Mouse (Mus musculus): ENCODE results near the gene Barx2. TPM values are rescaled to one million over a fixed set of nuclear protein-coding genes. Genes with fewer than 3 reads are reported as not detected.

Barx2 gene
- polyA plus RNA-seq, 2 experiments, result 6.1 to 16.9 TPM

DNA sequence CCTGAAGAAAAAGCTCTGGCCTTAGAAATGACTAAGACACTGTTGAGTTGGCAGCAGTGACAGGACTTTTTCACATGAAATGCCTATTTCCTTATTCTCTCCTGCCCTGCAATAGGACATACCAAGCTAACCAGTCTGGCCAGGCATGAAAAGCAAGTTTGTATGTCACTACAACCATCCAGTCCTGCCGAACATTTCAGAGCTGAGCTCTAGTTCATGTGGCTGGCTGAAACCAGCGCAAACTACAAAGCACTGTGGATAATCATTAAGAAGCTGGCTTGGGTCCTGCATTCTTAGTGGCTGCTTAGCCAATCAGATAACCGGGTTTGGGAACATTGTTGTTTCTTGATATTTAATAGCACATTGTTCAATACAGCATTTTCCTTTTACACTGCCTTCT lies 13.5 kb upstream of the Barx2 start:
- H3K4me1 ChIP-seq (ENCODE audit: control insufficient read depth, insufficient read depth, low read length), result peaks cover 8% of the 10 kb centered on the region; the same call in 1 of the 2 replicates
- H3K27me3 ChIP-seq (ENCODE audit: control insufficient read depth, insufficient read depth, low read length), result no peaks in the 10 kb centered on the region
- DNase-seq (ENCODE audit: low spot score) (no peak), ATAC-seq (ENCODE audit: low FRiP score, low read depth) (no peak)
- WGBS, result 56% methylated on average over 3 of the region's 3 CpGs
- no peak overlapping the region for H3K4me2 ChIP-seq (replicated peaks; ENCODE audit: low read depth, low read length, severe bottlenecking)
- no peak overlapping the region for H3K27ac ChIP-seq (replicated peaks; ENCODE audit: low read depth, low read length)
- H3K4me3 ChIP-seq (replicated peaks; ENCODE audit: low read length), result no peak overlapping the region
- no peaks in the 10 kb centered on the region for H3K9me3 ChIP-seq (ENCODE audit: control insufficient read depth, low read length)
- no peak for TF ChIP-seq POLR2A (IDR thresholded peaks at IDR 0.05; ENCODE audit: borderline replicate concordance, extremely low read depth, insufficient read depth, insufficient read length)
- no peaks in the 10 kb centered on the region for H3K36me3 ChIP-seq (ENCODE audit: control insufficient read depth, insufficient read depth, low read length)
- no peak overlapping the region for H3K9ac ChIP-seq (ENCODE audit: low read depth, low read length, severe bottlenecking)

DNA sequence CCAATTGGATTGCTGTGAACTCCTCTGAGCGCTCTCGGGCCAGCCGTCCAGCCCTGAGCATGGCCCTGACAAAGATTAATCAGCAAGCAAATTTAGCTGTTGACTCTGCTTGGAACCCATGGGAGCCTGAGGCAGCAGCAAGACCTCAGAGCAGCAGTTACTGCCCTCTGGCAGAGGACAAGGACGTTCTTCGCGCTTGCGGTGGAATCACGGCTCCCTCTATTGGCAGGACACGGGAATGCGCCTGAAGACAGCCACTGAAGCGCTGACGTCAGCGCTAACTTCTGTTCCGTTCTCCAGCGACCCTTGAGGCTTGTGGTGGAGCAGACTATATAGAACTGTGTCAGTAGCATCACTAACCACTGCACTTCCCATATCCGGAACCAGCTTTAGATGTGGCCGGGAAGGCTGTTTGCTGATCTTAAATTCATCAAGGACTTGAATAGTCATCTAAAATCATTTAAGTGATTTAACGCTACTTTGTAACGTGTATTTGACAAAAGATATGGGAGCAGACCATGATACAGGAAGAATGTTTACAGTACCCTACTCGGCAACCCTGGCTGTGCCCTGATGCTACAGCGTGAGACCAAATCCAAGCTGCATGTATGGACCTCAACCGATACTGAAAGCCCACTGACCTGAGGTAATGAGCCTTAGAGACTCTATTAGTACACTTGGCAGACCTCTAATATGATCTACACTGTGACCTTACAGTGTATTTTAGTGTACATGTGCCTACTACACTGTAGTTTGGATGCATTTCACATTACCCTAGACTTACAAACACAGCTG lies 12.8 kb upstream of the Barx2 start:
- H3K4me1 ChIP-seq (ENCODE audit: control insufficient read depth, insufficient read depth, low read length), result peaks cover 8% of the 10 kb centered on the region; the same call in 1 of the 2 replicates
- no peaks in the 10 kb centered on the region for H3K36me3 ChIP-seq (ENCODE audit: control insufficient read depth, insufficient read depth, low read length)
- ATAC-seq (ENCODE audit: low FRiP score, low read depth), result peak; percentile 81
- no peak for TF ChIP-seq POLR2A (IDR thresholded peaks at IDR 0.05; ENCODE audit: borderline replicate concordance, extremely low read depth, insufficient read depth, insufficient read length)
- peak; percentile 87 for DNase-seq (ENCODE audit: low spot score)
- H3K4me2 ChIP-seq (replicated peaks; ENCODE audit: low read depth, low read length, severe bottlenecking), result peak overlapping the region; percentile 37; the same call in 1 of the 2 replicates
- H3K4me3 ChIP-seq (replicated peaks; ENCODE audit: low read length), result no peak overlapping the region
- no peak overlapping the region for H3K27ac ChIP-seq (replicated peaks; ENCODE audit: low read depth, low read length)
- H3K9ac ChIP-seq (ENCODE audit: low read depth, low read length, severe bottlenecking), result no peak overlapping the region
- H3K27me3 ChIP-seq (ENCODE audit: control insufficient read depth, insufficient read depth, low read length), result no peaks in the 10 kb centered on the region
- WGBS, result 17% methylated on average over 22 of the region's 22 CpGs
- no peaks in the 10 kb centered on the region for H3K9me3 ChIP-seq (ENCODE audit: control insufficient read depth, low read length)

GRCm38 (mm10) chr9:31923529-31923928 lies 10.3 kb upstream of the Barx2 start:
- no peaks in the 10 kb centered on the region for H3K36me3 ChIP-seq (ENCODE audit: control insufficient read depth, insufficient read depth, low read length)
- peaks cover 3% of the 10 kb centered on the region for H3K27me3 ChIP-seq (ENCODE audit: control insufficient read depth, insufficient read depth, low read length)
- no peak overlapping the region for H3K27ac ChIP-seq (replicated peaks; ENCODE audit: low read depth, low read length)
- no peak for TF ChIP-seq POLR2A (IDR thresholded peaks at IDR 0.05; ENCODE audit: borderline replicate concordance, extremely low read depth, insufficient read depth, insufficient read length)
- H3K4me2 ChIP-seq (replicated peaks; ENCODE audit: low read depth, low read length, severe bottlenecking), result no peak overlapping the region
- ATAC-seq (ENCODE audit: low FRiP score, low read depth) (no peak), DNase-seq (ENCODE audit: low spot score) (no peak)
- H3K4me3 ChIP-seq (replicated peaks; ENCODE audit: low read length), result no peak overlapping the region
- H3K4me1 ChIP-seq (ENCODE audit: control insufficient read depth, insufficient read depth, low read length), result peaks cover 8% of the 10 kb centered on the region; the same call in 1 of the 2 replicates
- no peak overlapping the region for H3K9ac ChIP-seq (ENCODE audit: low read depth, low read length, severe bottlenecking)
- no peaks in the 10 kb centered on the region for H3K9me3 ChIP-seq (ENCODE audit: control insufficient read depth, low read length)
- 70% methylated on average over 7 of the region's 7 CpGs for WGBS

- 6% methylated on average over 1 of the region's 1 CpGs for WGBS
- no peak overlapping the region for H3K4me3 ChIP-seq (replicated peaks; ENCODE audit: low read length)
- H3K9me3 ChIP-seq (ENCODE audit: control insufficient read depth, low read length), result no peaks in the 10 kb centered on the region
- DNase-seq (ENCODE audit: low spot score) (no peak), ATAC-seq (ENCODE audit: low FRiP score, low read depth) (no peak)
- peaks cover 3% of the 10 kb centered on the region; the same call in 1 of the 2 replicates for H3K4me1 ChIP-seq (ENCODE audit: control insufficient read depth, insufficient read depth, low read length)
- no peak overlapping the region for H3K4me2 ChIP-seq (replicated peaks; ENCODE audit: low read depth, low read length, severe bottlenecking)
- TF ChIP-seq POLR2A (IDR thresholded peaks at IDR 0.05; ENCODE audit: borderline replicate concordance, extremely low read depth, insufficient read depth, insufficient read length), result no peak
- no peak overlapping the region for H3K9ac ChIP-seq (ENCODE audit: low read depth, low read length, severe bottlenecking)
- peaks cover 36% of the 10 kb centered on the region for H3K27me3 ChIP-seq (ENCODE audit: control insufficient read depth, insufficient read depth, low read length)
- no peak overlapping the region for H3K27ac ChIP-seq (replicated peaks; ENCODE audit: low read depth, low read length)
- H3K36me3 ChIP-seq (ENCODE audit: control insufficient read depth, insufficient read depth, low read length), result no peaks in the 10 kb centered on the region
Measured at GRCm38 (mm10) chr9:31919802-31920201, 6.5 kb upstream of the Barx2 start.

GRCm38 (mm10) chr9:31916421-31916820 lies 3.2 kb upstream of the Barx2 start:
- Histone ChIP-seq H3K36me3 (ENCODE audit: control insufficient read depth, insufficient read depth, low read length) (no peaks in the 10 kb centered on the region), H3K9ac (ENCODE audit: low read depth, low read length, severe bottlenecking) (no peak overlapping the region), H3K4me2 (replicated peaks; ENCODE audit: low read depth, low read length, severe bottlenecking) (no peak overlapping the region), H3K4me1 (ENCODE audit: control insufficient read depth, insufficient read depth, low read length) (peaks cover 12% of the 10 kb centered on the region), H3K27me3 (ENCODE audit: control insufficient read depth, insufficient read depth, low read length) (peaks cover 67% of the 10 kb centered on the region), H3K4me3 (replicated peaks; ENCODE audit: low read length) (no peak overlapping the region), H3K9me3 (ENCODE audit: control insufficient read depth, low read length) (no peaks in the 10 kb centered on the region), H3K27ac (replicated peaks; ENCODE audit: low read depth, low read length) (no peak overlapping the region)
- ATAC-seq (ENCODE audit: low FRiP score, low read depth) (no peak), DNase-seq (ENCODE audit: low spot score) (no peak)
- WGBS, result 4% methylated on average over 9 of the region's 9 CpGs
- TF ChIP-seq POLR2A (IDR thresholded peaks at IDR 0.05; ENCODE audit: borderline replicate concordance, extremely low read depth, insufficient read depth, insufficient read length), result no peak
